Mouse (Mus musculus): Measurements from ENCODE around the gene Gli2. TPM values are rescaled to one million over a fixed set of nuclear protein-coding genes. Genes with fewer than 3 reads are reported as not detected.

The Gli2 gene
- total RNA-seq, 2 experiments from 2014 or later: 1.5 to 3.3 TPM

- DNase-seq: peak; percentile 59
Measured at GRCm38 (mm10) chr1:118901868-118902586, 151.4 kb downstream of the Gli2 start.

DNA sequence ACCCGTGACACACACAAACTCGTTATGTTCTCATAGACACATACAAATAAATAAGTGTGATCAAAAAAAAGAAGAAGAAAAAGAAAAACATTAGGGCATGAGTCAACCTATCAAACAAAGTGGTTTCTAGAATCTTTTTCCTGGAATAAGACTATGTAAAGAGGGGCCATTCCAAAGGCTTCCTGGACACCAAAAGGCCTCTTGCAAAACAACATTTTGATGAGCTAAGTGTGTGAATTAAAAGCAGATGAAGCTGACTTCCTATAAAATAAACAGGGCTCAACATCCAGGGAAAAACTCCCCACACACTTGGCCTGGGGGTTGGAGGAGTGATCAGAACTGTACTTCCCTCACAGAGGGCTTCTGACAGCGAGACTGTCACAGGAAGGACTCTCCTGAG lies 155.1 kb downstream of the Gli2 start:
- DNase-seq: no peak

DNA sequence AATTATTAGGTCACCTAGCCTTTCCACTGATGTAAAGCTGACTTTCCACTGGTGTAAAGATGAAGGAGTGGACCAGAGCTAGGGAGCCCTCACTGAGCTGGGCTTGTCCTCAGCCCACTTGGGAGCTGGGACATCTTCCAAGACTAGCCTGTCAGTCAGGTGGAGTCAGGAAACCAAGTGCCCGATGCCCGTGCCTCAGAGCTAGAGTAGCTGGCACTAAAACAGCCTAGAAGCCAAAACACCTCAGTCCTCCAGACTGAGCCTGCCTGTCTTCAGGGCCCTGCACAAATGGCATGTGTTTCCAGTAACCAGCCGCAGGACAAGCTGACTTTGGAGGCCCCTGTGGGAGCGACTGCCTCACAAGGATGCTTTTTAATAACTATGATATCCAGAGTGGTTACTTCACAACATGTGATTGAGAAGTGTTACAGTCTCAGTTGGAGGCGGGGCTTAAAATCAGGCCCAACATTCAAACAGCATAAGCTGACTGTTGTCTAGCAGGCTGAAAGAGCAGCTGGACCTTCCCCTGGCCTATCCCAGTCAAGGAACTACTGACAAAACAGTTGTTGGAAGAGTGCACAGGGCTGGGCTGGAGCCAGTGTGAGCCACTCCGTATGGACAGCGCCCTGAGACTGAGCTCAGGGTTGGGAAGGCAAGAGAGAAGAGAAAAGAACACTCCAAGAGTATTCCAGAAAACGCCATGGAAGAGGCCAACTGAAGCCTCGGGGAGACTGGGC lies 158.2 kb downstream of the Gli2 start:
- DNase-seq: peak; percentile 19

DNA sequence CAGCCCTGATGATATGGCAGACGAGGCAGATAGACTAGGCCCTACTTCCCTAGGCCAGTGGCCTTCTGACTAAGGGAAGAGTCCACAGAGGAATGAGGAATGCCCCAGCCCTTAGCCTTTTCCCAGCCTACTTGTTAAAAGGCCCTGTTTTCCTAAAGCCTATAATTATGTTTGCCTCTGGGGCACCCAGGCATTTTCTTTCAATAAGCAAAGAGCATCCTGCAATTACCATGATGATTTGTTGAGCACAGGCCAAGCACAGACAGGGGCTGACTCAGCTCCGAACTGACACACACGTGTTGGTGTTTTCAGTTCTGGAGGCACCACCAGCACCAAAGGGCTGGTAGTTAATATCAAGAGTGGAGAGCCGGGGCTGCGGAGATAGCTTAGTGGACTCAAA lies 162.0 kb downstream of the Gli2 start:
- DNase-seq: no peak

- no peak for DNase-seq
Measured at GRCm38 (mm10) chr1:118890125-118890875, 163.1 kb downstream of the Gli2 start.

- no peak for DNase-seq
Measured at GRCm38 (mm10) chr1:118880781-118881247, 172.6 kb downstream of the Gli2 start.

DNA sequence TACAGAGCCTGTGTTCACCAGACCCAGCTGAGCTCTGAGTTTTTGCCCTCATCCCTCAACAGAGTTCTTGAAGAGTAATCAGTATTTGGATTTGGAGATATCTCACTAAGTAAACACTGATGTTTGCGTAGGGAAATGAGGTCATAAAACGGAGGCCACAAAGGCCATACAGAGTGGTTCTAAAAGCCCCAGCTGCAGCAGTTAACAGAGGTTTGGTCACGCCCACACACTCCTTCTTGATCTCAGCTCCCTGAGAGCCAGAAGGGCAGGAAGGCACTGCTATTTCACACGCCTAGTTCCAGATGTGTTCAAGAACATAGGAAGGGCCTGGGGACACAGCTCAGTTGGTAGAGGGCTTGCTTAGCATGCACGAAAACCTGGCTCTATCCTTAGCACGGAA lies 175.1 kb downstream of the Gli2 start:
- DNase-seq: no peak

GRCm38 (mm10) chr1:118875227-118875626 lies 178.2 kb downstream of the Gli2 start:
- no peak for DNase-seq

- DNase-seq: no peak
Measured at GRCm38 (mm10) chr1:118873559-118873958, 179.9 kb downstream of the Gli2 start.

- no peak for DNase-seq
Measured at GRCm38 (mm10) chr1:118864735-118865134, 188.7 kb downstream of the Gli2 start.

DNA sequence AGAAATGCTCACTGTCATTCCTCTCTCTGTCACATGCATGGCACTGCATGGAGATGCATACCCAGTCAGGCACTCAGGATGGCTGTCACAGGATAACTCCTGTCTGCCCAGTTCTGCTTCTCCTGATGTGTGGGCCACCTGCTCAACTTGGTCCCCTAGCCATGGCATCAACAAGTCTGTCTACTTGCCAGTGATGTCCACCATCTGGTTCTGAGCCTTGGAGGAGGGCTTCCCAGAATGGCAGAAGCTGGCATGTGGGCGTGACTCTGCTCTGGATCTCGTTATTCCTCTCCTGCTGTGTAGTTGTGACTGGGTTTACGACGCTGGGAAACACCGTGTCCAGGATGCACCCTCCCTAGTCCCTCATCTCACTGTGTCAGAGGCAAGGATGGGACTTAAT lies 189.4 kb downstream of the Gli2 start:
- DNase-seq: no peak

GRCm38 (mm10) chr1:118858101-118858500 lies 195.3 kb downstream of the Gli2 start:
- DNase-seq: no peak

- DNase-seq: no peak
Measured at GRCm38 (mm10) chr1:118830658-118831057, 222.8 kb downstream of the Gli2 start.

DNA sequence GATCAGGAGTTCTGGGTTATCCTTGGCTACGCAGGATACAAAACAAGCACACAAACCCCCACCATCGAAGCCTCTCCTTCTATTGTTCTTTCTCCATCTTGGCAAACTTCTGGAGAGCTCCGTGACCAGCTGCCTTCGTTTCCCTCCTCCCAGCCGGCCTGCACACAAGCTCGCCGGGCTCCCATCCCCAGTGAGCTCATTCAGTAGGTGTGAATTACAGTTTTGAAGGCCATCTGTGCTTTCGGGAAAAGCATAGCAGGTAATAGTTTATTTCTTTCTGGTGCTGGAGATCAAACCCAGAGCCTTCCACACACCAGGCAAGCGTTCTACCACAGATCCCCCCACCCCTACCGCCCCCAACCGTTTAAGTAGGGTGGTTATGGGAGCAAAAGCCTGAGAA lies 226.8 kb downstream of the Gli2 start:
- DNase-seq: no peak

GRCm38 (mm10) chr1:118825467-118826219 lies 227.8 kb downstream of the Gli2 start:
- peak; percentile 31 for DNase-seq

- DNase-seq: no peak
Measured at GRCm38 (mm10) chr1:118825035-118825434, 228.4 kb downstream of the Gli2 start.

DNA sequence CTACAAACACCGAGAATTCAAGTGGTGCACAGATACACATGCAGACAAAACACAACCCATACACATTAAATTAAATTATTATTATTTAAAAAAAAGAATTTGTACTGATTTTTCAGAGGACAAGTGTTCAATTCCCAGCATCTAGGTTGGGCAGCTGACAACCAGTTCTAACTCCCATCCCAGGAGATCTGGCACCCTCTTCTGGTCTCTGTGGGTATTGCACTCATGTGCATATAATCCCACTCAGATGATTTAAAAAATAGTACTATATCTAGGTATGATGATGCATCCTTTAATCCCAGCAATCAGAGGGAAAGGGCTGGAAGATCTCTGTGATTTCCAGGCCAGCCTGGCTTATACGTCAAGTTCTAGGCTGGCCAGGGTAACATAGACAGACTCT lies 231.2 kb downstream of the Gli2 start:
- DNase-seq: no peak

DNA sequence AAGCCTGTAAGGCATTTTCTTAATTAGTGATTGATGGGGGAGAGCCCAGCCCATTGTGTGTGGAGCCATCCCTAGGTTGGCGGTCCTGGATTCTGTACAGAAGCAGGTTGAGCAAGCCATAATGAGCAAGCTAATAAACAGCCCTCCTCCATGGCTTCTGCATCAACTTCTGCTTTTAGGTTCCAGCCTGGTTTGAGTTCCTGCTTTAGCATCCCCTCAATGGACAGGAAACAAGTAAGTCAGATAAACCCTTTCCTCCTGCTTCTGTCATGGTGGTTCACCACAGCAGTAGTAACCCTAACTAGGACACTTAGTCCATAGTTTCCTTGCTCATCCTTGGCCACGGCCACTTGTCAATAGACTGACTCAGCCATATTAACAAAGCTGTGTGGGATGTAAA lies 238.4 kb downstream of the Gli2 start:
- no peak for DNase-seq

- no peak for DNase-seq
Measured at GRCm38 (mm10) chr1:118810336-118810735, 243.1 kb downstream of the Gli2 start.

- no peak for DNase-seq
Measured at GRCm38 (mm10) chr1:118806727-118807126, 246.7 kb downstream of the Gli2 start.

- DNase-seq: no peak
Measured at GRCm38 (mm10) chr1:118802166-118802565, 251.3 kb downstream of the Gli2 start.
